Mouse (Mus musculus) lung, postnatal 36 days (tissue): ENCODE data around the gene M6pr.

Source experiments
- DNase-seq: peaks from one replicate; pipeline ENCODE4 v3.0.0; 2022; ENCODE audit warnings: mixed read lengths

M6pr gene

DNA sequence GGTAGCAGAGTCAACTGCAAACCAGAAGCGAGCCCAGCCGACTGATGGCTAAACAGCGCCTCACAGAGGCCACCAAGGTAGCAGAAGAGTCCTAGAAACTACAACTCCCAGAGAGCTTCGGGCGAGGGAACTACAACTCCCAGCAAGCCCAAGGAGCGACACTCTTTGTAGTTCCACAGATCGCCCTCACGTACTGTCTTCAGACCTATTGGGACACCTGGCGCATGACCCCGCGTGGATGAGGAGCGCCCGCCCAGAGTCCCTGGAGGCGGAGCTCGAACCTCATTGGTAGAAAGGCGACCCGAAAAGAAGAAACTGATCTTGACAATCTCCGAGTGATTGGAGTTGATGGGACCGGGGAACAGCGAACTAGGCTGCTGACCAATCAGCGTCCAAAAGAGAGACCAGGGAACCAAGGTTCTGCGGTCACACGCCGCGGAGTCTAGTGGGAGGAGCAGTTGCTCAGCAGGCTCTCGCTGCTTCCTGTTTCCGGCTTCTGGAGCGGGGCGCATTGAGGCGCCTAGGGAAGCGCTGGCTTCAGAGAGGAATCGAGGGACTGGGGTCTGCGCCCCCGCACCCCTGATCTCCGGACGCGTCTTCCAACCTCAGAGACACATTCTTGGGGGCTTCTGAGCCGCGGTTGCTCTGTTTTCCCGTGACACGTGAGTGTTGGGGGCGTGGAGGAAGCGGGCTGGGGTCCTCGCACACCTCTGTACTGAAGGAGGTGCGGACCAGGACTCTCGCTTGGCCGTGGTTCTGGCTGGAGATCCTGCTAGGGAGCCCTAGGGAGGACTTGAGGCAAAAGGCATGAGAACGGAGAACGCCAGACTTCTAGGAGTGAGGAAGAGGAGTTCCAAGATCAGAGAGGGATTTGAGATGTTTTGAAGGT lies at the start of gene M6pr:
Gene M6pr (plus strand): TSS at position 216 of the 889 bp plus-strand sequence.
- peak; percentile 99 for DNase-seq

DNA sequence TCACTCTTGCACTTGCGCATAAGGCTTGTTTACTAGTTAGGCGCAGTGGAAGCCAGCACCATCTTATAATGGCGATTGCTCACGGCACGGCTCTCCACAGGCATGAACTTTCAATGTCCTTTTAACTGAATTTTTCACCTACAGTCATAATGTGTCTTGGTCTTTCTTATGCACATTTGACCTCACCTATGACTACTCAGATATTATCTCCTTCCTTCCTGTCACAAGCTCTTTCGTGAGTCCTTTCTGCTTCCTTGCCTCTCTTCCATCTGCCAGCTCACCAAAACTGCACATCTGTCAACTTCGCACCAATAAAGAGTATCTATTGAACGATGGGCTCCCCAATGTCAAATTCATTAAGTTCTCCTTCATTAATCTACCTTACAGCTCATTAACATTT lies 46.0 kb upstream of the M6pr start:
- no peak for DNase-seq

DNA sequence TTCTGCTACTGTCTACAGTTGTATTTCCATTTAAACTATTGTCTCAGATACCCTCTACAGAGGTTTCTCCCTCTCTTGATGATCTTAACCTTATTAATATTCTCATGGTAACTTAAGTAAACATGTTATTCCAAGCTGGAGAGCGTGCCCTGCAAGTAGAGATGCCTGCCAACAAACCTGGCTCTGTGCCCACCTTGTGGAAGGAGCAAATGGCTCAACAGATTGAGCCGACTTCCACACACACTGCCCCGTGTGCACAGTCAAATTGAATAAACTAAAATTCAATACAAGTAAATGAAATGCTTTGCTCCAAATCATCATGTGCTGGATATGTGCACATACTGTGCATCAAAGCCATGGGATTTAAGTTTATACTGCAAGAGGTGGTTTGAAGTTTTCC lies 40.0 kb upstream of the M6pr start:
- DNase-seq = peak; percentile 65

DNA sequence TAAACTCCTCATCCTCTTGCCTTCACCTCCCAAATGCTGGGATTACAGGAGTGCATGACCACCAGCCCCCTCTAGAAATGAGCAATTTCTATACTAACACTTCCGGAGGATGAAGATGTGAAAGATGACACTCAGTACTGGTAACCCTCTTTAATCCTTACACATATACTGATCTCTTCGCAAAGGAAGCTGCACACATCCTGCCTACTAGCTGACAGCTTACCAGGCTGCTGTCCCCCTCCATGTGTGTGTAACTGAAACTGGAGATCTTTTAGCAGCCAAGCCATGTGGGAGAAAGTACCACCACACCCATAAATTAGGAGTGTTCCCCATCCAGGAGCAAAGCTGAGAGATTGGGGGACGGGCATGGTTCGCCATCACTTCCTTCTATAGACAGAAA lies 39.4 kb upstream of the M6pr start:
- DNase-seq = no peak

DNA sequence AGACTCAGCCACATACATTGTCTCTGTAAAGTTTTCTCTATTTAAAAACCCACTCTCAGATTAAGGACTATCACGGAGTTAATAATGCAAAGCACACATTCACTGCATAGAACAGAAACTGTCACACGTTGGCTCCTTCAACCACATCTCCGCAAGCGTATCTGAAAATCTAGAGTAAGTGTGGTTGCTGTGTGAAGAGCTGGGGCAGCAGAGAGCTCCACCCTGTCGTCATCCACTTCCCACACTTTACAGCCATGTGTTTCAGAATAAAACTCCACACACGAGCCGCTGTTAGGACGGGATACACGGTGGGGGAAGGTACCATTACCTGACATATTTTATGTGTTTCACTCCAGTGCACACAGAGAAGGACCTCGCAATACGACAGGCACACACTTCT lies 38.4 kb upstream of the M6pr start:
- DNase-seq = no peak

DNA sequence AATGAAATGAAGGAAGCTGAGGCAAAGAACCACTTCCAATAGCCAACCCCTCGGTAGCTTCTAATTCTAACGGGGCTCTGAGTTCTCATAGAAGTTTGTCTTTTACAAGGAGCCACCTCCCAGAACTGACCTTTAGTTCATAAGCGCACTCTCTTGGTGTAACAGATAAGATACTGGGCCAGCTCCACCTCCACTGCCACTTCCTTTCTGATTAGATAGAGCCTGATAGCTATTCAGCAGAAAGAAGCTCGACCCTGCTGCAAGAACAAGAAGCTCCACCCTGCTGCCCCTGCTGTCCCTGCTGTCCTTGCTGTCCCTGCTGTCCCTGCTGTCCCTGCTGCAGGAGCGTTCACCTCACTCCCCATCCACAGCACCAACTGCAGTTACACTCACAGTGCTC lies 34.0 kb upstream of the M6pr start:
- no peak for DNase-seq

DNA sequence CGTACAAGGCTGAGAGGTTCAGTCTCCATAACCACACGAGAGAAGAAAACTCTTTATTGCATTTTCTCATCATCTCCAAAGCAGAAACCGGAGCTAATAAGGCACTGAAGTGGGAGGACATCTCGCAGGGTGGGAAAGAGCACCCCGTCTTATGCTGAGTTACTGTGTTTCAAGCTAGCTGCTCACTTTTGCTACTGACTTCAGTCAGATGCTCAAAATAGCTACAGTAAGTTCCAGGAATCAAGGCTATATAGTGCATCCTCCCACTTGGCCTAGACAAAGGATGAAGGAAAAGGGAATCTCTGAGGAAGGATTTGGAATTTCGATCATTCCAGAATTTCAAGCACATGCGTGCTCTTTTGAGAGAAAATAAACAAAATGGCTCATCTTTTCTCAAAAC lies 32.0 kb upstream of the M6pr start:
- no peak for DNase-seq

DNA sequence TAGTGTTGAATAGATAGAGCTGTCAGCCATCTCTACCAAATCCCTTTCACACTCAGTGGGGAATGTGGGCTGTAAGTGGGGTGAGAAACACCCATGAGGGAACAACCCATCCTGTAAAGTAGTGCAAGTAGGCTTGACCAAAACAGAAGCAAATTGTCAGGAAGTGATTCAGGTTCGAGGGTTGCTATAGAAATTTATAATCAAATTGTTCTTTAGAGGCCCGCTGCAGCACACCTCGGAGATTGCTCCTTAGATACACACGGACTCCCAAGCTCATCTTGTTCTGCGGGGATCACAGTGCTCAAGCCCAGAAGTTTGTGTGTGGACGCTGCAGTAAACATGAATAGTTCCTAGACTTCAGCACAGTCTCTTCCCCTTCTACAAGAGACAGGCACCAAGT lies 25.7 kb upstream of the M6pr start, which contains the start of gene Klrg1:
Gene Klrg1 (minus strand): TSS at position 101 of the 400 bp plus-strand sequence.
- DNase-seq = no peak

DNA sequence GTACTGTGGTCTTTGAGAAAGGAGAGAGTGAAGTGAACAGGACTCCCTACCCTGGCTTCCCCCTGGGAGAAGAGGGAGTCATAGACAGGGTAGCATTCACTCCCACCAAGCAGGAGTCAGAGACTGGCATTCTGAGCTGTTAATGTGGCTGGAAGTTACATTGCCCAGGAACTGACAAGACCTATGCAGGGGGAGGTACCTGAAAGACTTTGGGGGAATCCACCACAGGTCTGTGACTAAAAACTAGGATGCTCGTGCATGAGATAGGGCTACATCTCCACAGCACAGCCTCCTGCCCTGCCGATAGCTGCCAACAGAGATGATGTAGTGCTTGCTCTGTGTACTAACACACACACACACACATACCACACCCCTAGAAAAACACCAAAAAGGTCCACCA lies 25.1 kb upstream of the M6pr start:
- no peak for DNase-seq

DNA sequence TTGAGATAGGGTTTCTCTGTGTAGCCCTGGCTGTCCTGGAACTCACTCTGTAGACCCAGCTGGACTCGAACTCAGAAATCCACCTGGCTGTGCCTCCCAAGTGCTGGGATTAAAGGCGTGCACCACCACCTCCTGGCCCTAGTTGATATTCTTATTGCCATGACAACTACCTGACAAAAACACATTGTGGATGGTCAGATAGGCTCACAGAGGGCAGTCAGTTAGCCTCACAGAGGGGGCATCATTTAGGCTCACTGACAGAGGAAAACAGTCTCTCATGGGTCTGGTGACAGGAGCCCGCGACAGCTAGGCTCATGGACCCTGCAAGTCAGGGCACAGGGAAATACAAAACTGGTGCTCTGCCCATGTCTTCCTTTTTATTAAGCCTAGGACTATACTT lies 24.2 kb upstream of the M6pr start:
- DNase-seq = no peak

DNA sequence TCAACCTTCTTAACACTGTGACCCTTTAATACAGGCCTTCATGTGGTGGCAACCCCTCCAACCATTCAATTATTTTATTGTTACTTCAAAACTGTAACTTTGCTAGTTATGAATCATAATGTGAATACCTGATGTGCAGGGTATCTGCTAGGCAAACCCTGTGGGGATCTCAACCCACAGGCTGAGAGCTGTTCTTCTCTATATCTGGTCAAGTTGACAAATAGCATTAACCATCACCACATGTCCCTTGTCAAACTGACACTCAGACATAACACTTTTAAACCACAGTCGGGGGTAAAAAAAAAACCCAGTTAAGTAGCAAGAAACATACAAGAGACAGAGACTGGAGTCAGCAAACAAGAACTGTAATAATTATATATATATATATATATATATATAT lies 23.7 kb upstream of the M6pr start:
- no peak for DNase-seq

DNA sequence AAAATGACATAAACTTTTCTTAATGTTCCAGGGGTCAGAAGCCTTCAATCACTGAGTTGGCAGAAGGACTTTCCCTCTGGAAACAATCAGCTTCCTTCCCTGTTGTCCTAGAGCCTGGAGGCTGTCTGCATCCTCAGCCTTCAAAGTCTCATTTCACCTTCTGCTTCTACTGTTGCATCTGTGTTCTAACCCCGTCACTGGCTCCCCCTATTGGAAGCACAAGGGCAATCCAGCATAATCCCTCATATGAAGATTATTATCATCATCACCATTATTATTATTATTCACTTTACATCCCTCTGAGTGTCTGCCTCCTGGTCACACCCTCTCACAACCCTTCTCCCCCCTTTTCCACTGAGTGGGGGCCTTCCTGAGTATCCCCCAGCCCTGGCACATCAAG lies 20.3 kb upstream of the M6pr start:
- no peak for DNase-seq

DNA sequence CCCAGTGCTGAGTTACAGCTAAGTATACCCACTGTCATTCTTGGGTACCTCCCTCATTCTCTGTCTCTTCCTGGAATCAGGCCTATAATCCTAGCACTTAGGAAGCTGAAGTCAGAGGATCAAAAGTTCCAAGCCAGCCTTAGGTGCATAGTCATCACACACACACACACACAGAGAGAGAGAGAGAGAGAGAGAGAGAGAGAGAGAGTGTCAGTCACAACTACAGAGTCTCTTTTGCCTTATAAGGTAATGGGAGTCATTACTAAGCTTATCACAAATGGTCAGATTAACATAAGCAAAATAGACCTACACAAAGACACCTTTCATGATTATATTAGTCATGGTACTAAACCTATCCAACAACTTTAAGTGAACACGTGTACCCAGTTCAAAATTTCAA lies 19.2 kb upstream of the M6pr start:
- DNase-seq = no peak

DNA sequence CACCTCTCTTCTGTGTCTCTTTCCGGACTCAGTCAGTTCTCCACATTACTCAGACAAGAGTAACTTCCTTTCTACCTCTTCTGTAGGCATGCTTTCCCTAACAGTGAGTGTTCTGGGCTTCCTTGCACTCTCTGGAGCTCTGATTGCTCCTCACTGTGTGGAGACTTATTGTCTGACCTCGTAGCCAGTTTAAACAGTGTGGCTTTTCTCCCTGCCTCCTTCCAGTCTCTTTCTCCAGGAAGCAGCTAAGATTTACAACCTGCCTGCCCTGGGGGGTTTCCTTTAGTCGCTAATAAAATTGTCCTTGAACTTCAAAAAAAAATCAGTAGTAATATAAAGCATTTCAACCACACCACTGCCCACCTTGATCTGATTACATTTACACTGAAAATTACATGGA lies 18.3 kb upstream of the M6pr start:
- no peak for DNase-seq

DNA sequence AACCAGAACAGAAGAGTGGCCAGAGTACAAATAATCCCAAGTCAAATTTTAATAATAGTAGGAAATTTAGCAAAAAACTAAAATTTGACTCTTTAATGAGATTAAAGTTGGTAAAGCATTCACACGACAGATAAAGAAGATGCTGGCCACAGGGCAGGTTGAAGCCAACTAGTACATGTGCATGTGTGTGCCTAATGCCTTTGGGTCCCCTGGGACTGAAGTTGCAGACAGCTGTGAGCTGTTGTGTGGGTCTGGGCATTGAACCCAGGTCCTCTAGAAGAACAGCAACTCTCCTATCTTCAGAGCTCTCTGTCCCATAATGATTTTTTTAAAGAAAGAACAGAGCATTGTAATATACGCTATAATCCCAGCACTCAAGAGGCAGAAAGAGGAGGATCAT lies 17.3 kb upstream of the M6pr start:
- DNase-seq = no peak

DNA sequence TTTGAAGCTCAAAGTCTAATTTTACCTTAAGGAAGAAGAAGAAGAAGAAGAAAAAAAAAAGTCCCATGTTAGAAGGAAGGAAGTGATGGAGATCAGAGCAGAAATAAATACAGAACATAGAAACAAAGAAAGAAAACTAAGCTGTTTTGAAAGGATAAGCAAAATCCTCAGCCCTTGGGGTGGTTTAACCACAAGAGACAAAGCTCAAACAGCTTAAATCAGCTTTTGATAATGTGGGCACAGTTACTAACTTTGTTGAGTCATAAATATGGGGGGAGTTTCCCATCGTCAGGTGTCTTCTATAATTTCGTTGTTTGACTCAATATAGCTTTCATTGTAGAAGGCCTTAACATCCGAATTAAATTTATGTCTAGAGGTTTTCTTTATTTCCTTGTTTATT lies 16.8 kb upstream of the M6pr start:
- DNase-seq = no peak

DNA sequence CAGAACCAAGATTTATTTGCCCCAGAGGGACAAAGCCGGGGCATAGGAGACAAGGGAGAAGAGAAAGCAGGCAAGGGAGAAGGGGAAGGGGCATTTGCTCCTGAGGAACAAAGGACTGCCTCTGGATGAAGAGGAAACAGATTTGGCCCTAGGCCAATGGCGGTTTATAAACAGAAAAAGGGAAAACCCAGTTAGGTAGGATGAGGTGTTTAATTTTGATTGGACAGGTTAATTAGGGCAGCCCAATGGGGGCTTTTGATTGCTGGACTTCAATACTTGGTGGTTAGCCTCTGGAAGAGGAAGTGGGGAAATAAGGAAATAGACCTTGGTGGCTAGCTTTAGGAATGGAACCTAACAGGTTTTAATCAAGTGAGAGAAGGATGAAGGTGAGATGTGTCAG lies 16.3 kb upstream of the M6pr start:
- DNase-seq = no peak

DNA sequence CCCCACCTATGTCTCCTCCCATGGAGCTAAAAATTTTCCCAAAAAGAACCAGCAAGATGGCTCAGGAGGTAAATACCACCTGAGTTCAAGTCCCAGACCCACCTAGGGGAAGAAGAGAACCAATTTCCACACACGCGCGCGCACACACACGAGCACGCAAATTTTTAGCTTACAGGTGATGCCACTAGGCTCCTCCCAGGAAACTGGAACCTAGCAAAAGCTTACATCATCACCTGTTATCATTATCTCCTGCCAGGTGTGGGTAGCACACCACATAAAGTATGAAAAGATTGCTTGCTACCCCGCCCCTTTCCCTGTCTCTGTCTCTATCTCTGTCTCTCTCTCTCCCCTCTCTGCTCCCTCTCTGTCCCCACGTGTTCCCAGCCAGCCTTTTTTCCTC lies 15.4 kb upstream of the M6pr start:
- no peak for DNase-seq

DNA sequence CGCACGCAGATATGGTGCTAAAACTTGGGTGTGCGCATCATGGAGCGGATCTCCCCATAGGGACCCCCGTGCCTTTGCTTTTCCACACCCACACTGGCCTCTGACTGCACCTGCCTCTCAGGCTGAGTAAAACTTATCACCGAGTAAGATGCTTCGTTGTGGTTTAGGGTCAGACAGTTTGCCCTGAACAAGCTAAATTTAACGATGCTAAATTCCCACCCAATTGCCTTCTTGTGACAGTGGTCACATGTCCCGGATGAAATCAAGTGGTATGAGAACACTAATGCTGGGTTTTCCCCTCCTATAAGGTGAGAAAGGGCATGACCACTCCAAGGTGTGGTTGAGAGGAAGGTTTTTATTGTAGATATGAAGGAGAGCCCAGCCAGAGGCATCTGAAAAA lies 14.7 kb upstream of the M6pr start:
- no peak for DNase-seq

DNA sequence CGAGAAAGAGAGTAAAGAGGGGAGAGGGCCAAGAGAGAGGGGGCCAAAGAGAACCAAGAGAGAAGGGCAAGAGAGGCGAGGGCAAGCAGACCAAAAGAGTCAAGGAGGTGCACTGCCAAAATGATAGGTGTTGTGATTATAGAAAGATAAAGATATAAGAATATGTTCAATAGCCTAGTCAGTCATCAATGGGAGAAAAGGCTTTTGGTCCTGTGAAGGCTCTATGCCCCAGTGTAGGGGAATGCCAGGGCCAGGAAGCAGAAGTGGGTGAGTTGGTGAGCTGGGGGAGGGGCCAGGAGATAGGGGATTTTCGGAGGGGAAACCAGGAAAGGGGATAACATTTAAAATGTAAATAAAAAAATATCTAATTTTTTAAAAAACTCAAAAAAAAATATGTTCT lies 14.2 kb upstream of the M6pr start:
- no peak for DNase-seq

DNA sequence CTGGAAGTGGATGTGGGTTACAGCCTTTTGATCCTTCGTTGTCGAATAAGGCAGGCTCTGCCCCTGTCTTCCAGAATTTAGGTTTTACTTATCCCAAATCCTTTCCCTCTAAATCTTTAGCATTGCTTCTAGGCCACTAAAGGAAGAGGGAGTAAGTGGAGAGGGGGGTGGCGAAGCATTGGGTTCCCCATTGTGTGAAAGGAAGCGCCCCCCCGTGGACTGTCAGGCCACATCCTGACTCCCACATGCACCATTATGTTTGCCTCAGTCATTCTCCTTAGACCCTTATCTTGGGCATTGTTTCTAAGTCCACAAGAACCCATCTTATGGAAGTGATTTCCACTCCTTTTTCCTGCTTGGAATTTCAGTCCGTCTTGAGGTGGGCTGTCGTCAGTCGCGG lies 13.3 kb upstream of the M6pr start:
- DNase-seq = no peak

DNA sequence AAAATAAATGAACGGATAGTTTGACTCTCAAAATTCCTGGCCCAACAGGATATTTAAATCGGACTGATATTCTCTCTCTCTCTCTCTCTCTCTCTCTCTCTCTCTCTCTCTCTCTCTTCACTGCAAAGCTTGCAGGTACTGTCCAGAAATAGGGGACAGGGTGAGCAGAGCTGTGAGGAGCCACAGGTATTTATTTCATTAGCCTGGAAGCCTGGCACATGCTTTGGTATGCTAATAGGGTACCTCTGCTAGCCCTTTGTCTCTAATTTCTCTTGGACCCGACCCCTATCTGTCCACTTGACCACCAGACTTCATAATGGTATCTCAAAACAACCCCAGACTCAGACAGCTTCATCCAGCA lies 11.6 kb upstream of the M6pr start:
- no peak for DNase-seq

DNA sequence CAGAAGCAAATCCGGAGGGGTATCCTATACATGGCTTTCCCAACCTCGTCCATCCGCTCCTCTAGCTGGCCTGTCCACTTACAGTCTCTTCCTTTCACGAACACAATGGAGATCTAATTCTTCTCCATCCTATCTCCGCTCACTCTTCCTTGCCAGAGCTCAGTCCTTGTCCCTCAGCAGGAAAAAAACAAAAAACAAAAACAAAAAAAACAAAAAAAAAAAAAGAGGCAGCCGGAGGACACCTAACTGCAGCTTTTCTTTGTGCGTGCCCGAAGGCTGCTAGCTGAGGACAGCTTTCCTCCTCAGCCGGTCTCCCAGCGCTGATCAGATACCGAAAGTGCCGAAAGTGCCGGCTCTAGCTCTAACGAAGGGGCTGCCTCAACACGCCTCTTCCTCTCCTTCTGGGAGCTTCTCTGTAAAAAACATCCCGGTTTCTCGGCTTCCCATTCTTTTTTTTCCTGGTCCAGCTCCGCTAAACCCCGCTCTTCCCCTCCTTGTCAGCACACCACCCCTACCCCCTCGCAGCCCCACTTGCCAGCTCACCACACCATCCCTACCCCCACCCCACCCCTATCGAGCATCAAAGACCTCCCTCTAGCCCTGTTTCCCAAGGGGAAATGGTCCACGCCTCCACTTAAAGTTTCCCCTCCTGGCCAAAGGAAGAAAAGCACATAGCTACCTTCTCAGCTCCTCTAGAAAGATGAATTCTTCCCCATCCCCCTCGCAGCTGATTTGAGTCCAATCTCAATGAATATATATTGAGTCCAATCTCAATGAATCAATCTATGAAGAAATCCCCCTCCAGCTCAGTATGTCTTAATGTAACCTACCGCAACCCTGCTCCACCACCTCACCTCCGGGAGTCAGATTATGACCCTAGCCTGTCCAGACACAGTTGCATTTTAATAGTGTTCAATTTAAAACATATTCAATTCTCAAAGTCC lies 11.0 kb upstream of the M6pr start:
- DNase-seq = no peak

DNA sequence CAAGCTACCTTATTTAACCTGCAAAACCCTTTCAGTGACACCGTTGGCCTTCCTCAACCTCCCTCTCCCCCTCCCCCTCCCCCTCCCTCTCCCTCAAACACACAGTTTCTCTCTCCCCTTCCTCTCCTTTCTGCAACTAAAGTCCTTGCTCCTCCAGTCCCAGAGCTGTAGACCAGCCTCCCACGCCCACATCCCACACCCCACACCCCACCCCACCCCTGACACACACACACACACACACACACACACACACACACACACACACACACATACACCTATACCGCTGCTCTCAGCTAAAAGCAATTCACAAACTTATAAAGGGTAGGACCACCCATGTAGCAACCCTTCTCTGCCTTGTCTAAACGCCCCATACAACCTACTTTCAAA lies 10.3 kb upstream of the M6pr start:
- no peak for DNase-seq
